Mouse (Mus musculus): ENCODE measurements around the gene Mmp27. TPM values are rescaled to one million over a fixed set of nuclear protein-coding genes. Genes with fewer than 3 reads are reported as not detected.

The Mmp27 gene
- polyA plus RNA-seq (2017; shearing (Covaris generic)) = under 1 TPM in 1 of 2 experiments, not detected in 1; 0.34 TPM

DNA sequence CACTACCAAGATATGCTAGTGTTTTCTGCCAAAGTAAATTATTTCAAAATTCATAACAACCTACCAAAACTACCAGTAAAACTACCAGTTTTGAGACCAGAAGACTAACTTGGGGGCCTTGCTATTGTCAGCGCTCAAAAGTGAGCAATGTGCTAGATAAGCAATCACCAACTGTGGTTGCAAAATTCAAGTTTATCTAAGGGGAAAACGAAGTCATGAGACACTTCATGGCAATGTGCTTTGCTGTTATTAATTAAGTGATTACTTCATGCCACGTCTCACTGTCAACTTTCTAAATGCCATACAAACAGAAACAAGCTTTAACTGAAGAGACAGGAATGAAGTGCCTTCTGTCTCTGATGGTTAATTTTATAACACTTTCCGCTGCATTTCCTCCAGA is at the start of gene Mmp27:
TSS of gene Mmp27 (plus strand) at position 235 of the 400 bp plus-strand sequence.
- no peak for ATAC-seq

DNA sequence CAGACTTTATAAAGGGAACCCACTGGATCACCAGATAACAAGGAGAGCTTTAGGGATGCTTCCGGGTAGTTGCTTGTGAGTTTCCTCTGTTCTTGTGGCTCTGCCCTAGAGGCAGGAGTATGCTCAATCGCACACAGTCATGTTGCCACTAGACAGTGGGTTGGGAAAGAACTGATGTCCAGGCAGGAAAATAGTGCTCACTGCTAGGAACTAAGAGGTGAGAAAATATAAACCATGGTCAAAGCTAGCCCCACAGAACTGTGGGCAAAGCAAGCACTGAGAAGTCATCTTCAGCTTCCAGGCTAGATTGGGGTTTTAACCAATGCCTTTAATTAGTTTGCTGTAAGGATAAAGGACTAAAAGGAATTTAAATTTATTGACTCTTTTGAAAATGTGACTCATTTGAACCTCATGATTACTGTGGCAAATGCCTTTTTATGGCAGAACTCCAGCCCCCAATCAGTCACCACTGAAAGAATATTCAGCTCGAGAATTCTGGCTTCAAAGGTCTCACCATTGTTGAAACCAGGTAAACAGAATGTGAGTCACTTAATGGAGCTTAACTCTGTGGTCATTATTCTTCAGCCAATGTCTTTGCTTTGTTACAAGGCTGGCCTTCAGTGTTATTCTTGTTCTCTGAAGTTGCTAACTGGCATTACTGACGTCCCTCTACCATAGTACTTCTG is 44.8 kb upstream of the Mmp27 start:
- no peak for ATAC-seq

DNA sequence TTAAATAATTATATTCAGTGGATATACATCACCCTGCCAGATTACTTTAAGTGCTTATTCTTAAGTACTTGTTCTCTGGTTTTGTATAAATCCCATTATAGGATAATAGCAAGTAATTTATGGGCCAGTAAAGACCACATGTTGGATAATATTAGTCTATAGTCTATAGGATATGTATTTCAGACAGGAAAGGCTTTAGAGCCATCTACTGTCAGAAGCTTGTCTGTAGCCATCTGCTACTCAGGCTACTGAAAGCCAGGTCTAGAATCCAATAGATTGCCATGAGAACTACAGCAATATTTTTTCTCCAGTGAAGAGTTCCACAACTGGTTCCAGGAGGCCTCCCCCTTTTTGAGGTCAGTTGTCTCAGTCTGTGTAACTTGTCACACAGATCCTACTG is 28.4 kb upstream of the Mmp27 start:
- ATAC-seq = no peak

DNA sequence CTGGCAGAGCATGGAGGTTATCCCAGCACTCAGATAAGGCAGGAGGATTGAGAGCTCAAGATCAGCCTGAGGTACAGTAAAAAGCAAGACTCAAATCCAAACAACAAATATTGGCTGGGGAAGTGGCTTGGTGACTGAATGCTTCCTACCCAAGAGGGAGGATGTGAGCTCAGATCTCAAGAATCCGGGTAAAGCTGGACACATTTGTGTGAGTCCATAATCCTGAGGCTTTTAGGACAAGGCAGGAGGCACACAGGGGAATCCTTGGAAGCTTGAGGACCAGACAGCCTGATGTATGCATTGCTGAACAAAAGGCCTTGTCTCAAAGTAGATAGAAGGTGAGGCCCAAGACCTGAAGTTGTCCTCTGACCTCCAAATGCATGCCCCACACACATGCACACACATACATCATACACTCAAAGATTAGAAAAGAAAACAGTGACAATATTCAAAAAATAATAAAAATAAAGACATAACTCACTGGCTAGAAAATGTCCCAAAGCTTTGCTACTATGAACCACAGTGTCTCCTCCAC is 26.2 kb upstream of the Mmp27 start:
- no peak for ATAC-seq

DNA sequence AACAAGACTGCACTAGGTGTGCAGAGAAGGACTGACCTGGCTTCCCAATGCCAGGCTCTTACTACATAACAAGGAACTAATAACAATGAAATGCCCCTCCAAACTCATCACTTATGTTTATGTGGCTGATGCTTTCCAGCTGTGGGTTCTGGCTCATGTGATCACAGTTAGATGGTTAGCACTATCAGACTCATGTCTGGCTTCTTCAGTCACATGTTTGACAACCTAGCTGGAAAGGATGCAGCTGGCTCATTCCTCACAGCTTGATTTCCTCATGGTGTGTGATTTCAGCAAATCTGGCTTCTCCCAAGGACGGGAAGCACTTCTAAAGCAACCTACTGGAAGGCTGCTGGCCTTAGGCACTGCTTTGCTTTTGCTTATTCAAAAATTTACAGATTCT is 25.7 kb upstream of the Mmp27 start:
- no peak for ATAC-seq

DNA sequence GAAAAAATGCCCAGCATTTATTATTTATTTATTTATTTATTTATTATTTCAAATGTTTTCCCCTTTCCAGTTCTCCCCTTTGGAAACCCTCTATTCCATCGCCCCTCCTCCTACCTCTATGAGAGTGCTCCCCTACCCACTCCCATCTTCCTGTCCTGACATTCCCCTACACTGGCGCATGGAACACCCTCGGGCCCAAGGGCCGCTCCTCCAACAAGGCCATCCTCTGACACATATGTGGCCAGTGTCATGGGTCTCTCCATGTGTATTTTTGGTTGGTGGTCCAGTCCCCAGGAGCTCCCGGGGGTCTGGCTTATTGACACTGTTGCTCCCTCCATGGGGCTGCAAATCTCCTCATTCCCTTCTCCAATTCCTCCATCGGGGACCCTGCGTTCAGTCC is 25.3 kb upstream of the Mmp27 start:
- no peak for ATAC-seq

DNA sequence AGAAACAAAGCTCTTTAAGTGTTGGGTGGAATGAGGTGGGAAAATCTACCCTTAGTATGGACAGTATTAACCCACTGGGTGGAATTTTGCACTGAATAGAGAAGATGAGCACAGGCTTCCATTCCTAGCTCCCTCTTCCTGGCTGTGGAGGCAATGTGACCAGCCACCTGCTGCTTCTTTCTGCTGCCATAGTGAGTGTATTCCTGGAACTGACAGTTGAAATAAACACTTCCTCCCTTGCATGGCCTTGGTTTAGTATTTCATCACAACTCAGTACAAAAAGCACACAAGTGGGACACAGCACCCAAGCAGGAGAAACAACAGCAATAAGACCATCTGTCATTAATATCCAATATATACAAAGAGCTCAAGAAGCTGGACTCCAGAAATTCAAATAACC is 19.3 kb upstream of the Mmp27 start:
- no peak for ATAC-seq

DNA sequence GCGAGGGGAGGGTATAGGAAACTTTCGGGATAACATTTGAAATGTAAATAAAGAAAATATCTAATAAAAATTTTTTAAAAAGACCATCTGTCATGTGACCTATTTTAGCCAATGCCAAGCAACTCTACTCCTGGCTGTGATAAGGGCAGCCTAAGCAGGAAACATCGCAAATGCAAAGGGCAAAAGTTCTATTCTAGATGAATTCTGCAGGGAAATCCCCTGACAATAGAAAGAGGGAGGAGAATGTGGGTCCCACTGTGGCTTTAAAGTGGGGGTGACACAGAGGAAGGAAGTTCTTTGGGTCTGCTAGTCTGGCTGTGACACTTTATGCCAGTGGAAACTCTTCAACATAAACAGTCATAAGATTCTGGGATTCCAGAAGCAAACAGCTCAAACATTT is 17.7 kb upstream of the Mmp27 start:
- peak; percentile 95 for ATAC-seq

DNA sequence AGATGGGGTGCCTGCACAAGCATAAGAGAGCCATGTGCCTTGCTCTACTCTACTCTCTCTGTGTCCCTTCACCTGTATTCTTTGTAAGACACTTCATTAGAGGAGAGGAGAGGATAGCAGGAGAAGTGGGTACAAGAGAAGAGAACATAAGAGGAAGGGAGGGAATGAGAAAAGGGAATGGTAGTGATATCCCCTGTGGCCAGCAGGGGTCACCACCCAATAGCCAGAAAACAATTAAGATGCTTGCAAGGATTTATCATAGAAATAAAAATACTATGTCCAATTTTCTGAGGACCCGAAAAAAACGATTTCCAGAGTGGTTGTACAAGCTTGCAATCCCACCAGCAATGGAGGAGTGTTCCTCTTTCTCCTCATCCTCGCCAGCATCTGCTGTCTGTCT is 16.8 kb upstream of the Mmp27 start:
- peak; percentile 55 for ATAC-seq

DNA sequence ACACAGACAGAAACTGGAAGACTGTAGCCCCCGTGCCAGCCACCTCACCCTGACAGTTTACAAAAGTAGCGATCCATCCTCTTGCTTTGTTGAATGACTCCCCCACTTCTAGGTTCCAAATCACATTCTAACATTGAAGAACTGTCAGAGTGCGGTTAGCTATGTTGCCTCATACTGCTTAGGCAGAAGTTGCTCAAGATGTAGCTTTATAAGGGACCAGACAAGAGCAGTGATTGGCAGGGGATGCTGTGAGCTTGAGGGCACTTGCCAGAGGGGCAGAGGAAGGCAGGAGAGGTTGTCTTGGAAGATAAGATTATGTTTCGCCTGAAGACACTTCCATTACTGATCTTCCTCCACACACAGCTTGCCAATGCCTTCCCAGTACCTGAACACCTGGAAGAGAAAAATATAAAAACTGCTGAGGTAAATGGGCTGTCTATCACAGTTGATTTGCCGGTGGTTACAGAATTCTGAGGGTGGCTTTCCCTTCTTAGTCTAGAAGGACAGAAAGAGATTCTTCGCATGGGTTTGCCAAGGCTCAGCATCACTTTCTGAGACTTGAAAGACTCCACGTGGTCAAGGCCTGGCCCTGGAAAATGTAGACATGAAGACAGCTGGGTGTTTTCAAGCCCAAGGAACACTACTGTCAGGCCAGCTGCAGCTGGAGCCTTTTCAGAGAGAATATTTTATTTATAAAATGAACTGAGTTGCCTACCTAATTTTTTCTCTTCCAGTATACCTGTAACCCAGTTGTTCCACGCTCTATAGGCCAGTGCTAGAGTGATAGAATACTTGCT is 12.8 kb upstream of the Mmp27 start, which contains the start of gene Mmp8:
TSS of gene Mmp8 (plus strand) at position 236 of the 797 bp plus-strand sequence.
- no peak for ATAC-seq

DNA sequence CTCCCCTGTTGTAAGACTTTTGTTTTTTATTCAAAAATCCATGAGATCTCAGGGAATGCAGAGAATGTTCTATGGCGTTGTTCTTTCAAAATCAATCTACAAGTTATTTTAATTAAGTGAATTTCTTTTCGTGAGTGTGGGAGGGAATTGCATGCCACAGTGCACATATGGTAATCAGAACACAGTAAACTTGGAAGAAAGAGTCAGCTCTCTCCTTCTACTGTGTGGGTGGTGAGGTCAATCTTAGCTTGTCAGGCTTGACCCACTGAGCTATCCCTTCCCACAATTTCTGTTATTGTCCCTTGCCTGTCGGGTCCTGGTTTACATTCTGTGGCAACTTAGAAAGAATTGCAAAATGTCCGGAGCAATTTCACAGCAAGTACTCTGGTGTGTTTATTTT is 11.2 kb upstream of the Mmp27 start:
- ATAC-seq = no peak

DNA sequence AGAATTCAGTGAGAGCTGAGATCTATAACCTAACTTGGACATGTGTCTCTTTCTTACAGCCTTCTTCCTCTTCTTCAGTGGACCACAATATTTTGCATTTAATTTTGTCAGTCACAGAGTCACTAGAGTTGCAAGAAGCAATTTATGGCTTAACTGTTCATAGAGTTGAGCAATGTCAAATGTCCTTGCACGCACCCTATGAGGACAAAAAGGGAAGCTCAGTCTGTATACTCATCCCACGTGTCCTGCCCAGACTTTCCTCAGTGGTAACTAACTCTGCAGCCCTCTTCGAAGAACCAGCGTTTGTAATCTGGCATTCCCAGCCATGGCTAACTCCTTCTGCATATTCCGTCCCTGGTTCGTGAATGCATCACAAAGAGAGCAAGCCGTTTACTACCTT is 3.8 kb upstream of the Mmp27 start:
- no peak for ATAC-seq

DNA sequence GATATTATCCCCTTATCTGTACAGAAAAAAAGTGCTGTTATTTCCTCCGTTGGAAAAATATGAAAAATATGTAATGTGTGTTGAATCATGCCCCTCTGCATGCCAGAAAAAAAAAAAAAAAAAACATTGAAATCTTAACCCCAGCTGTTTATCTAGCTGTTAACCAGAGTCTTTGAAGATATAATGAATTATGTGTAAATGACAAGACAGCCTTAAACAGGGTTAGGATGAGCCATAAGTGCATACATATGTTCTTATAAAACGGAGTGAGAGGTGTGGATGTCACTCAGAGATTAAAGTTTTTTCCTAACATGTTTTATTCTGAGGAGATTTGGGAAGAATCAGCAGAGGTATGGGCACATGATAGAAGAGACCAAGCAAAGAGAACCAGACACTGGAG is 3.3 kb upstream of the Mmp27 start:
- no peak for ATAC-seq

DNA sequence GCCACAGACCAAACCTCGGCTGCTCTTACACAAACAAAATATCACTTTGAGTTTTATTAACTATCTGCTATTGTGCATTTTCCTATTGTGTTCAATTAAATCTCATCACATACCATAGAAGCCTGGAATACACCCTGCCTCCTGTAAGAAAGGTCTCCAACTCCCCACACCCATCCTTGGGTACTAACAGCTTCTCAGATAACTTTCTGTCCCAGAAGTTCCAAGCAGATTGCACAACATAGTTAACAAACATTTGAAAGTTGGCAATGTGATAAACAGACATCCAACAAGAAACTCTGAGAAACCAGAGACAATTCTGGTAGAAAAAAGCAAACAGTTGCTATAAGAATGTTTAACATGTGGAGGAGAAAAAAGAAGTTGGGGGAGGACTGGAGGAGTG is 711 bp upstream of the Mmp27 start:
- ATAC-seq = no peak

DNA sequence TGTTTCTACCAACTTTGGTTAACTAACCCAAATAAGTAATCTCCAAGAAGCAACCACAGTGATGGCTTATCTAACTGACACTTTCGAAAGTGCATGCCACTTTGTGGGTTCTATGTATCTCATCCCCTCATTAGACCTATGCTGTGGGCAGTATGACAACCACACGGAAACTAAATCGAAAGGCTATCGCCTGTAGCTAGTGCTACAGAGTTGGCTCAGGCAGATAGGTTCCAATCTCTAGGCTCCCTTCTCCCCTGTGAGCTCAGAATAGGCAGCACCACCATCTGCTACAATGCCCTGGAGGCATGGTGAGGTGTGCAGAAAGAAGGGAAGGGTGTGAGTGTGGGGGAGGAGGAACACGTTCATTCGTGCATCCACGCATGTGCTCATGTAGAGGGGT is 992 bp downstream of the Mmp27 start:
- ATAC-seq = peak; percentile 20

DNA sequence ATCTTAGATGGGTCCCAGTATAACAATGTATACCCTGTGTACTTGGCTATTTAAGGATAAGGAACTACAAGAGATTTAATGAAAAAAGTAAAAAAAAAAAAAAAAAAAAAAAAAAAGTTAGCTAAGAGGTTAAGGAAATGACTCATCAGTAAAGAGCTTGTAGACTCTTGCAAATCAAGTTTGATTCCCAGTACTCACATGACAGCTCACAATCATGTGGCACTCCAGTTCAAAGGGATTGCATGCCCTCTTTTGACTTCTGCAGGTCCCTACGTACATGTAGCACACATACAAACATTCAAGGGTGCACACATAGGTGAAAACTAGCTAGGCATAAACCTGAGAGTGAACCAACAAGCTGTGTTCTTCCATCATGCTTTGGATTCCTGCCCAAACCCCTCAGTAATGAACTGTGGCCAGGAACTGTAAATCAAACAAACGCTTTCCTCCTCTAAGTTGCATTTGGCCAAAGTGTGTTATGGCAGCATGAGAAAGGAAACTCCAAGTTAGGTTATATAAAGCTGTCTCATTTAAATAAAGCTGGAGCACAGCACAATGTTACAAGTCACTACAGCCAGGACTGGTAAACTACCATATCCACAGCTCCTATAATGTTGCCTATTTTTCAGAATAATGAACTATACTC is 1.6 kb downstream of the Mmp27 start:
- peak; percentile 61 for ATAC-seq

DNA sequence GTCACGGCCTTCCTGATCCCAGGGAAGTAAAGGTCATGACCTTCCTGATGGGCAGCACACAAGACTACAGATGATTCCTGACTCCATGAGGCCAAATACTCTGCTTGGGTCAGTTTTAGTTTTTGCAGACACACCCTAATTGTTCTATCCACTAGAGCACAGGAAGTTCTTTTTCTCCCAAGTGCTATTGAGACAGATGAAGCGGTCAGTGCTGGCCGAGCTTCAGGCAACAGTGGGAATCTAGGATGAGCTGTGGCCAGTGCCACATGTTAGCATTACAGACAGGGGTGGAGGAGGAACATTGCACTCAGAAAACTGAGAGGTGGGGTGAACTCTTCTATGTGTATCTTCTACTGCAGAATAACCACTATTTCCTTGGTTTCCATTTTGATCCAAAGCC is 4.3 kb downstream of the Mmp27 start:
- no peak for ATAC-seq

DNA sequence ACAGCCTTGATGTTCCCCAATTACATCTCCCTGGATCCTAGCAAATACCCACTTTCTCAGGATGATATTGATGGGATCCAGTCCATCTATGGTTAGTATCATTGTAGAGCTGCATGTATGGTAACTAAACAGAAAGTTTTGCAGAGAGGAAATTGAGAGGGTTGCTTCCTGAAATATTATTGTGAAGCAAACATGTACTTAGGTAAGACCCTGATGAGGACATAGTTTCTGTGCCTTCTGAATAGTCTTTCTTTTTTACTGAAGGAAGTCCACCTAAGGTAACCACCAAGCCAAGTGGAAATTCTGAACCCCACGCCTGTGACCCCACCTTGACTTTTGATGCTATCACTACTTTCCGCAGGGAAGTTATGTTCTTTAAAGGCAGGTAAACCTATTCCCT is 6.2 kb downstream of the Mmp27 start:
- ATAC-seq = no peak

DNA sequence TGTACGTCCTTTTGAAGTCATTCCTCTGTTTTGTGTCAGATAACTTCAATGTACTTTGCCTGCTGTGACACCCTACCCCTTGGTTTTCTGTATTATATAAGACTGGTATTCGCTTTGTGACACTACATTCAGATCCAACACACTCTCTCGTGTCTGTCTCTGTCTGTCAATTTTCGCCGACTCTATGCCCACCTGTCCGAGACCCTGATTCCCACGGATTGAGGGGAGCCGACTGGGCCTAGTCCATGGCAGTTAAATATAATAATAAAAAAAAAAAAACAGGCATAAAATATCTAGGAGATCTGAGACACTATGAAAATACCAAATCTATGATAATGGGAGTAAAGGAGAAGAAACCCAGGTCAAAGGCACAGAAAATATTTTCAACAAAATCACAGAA is 18.9 kb downstream of the Mmp27 start:
- ATAC-seq = no peak

DNA sequence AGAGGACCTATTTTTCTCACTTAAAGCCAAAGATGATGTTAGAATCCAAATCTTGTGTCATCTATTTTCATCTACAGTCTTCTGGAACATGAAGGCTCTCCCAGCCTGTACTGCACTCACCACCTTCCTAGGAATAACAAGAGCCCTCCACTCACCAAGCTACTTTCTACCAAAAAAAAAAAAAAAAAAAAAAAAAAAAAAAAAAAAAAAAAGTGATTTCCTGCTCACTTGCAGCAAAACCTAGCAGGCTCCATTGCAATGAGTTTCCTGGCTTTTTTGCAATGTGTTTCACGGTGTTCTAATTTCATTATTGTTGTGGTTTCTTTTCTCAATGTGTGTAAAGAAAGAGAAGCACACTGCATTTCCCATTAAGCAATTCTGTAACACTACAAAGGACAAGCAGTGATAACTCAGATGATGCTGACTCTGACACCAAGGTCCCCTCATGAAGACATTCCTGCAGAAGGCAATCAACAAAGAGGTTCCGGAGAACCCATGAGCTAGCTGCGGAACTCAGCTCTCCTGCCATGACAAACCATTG is 22.1 kb downstream of the Mmp27 start:
- ATAC-seq = no peak

DNA sequence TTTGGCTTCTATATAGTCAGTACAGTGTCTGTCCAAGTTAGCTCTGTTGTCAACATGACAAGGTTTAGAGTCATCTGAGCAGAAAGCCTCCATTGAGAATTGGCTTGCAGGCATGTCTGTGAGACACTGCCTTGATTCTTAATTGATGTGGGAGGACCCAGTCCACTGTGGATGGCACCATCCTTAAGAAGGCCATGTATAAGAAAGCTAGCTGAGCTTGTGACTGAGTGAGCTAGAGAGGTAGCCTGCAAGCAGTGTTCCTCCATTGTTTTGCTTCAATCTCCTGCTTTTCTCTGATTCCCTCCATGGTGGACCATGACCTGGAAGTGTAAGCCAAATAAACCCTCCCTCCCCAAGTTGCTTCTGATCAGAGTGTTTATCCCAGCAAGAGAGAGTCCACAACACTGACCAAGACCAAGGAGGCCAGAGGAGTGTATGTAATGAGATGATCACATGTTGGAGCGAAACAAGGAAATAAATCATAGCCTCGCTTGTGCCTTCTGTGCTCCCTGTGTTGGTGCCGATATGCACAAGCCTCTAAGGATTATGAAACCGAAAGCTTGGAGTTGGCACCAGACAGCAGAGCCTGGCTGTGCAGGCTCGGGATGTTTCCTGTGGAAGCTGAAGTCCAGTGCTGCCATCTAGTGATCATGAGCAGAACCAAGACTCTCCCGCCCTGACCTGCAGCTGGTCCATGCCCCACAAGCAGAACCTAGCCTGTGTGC is 23.8 kb downstream of the Mmp27 start:
- ATAC-seq = peak; percentile 97

DNA sequence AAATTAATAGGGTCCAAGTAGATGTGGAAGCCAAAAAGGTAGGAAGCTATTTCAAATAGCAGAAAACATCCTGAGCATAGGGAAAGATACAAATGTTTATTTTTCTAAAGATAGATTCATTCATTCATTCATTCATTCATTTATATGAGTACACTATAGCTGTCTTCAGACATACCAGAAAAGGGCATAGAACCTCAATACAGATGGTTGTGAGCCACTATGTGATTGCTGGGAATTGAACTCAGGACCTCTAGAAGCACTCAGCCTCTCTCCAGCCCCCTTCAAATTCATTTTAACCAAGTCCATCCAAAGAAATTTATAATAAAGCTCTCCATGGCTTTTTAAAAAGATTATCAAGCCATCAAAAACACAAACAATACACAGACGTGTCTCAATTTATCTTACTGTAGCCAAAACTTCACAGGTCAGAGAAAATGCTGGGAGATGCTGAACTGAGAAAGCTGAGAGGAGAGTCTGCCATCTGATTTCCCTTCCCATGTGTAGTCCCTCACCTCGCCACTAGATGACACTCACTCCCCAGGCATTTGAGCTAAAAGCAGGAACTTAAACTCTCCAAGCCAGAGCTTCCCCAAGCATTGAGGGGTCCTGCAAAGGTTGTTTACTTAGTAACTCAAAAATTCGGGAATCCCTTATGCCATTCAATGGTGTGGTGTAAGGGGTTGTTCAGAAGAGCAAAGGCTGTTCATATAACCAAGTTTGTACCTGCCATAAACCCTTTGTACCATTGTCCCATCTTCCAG is 32.0 kb downstream of the Mmp27 start:
- ATAC-seq = peak; percentile 82
